Mouse (Mus musculus) 3T3-L1 (cell line): ENCODE measurements around the gene Cltc.

Experiments used
- DNase-seq: peaks from one replicate; pipeline ENCODE4 v3.0.0-alpha.2; 2015; ENCODE audit warnings: low read depth, low spot score

Gene Cltc

GRCm38 (mm10) chr11:86647706-86648447 lies 109.5 kb downstream of the Cltc start:
- no peak for DNase-seq

- DNase-seq = no peak
Observed at GRCm38 (mm10) chr11:86646885-86647459, 110.4 kb downstream of the Cltc start.

GRCm38 (mm10) chr11:86646136-86646834 lies 111.1 kb downstream of the Cltc start:
- peak; percentile 90 for DNase-seq

GRCm38 (mm10) chr11:86644553-86644952 lies 112.8 kb downstream of the Cltc start:
- DNase-seq = no peak
